Mouse (Mus musculus) adrenal gland, adult 10 weeks (tissue): ENCODE data around the gene Gm49361. TPM values are rescaled to one million over a fixed set of nuclear protein-coding genes. Genes with fewer than 3 reads are reported as not detected.

Experiments used
- polyA plus RNA-seq: library from polyadenylated mRNA; stranded (reverse); fragments of 350-450 nt; fragmentation: Illumina TruSeq; extraction: RNeasy Lipid Tissue Mini Kit (QIAGEN cat#74804); gene quantifications from one replicate; pipeline ENCODE4 v1.2.3, GENCODE M21; 2014; ENCODE audit warnings: low read depth, low replicate concordance

Gm49361 gene
- not detected for polyA plus RNA-seq

DNA sequence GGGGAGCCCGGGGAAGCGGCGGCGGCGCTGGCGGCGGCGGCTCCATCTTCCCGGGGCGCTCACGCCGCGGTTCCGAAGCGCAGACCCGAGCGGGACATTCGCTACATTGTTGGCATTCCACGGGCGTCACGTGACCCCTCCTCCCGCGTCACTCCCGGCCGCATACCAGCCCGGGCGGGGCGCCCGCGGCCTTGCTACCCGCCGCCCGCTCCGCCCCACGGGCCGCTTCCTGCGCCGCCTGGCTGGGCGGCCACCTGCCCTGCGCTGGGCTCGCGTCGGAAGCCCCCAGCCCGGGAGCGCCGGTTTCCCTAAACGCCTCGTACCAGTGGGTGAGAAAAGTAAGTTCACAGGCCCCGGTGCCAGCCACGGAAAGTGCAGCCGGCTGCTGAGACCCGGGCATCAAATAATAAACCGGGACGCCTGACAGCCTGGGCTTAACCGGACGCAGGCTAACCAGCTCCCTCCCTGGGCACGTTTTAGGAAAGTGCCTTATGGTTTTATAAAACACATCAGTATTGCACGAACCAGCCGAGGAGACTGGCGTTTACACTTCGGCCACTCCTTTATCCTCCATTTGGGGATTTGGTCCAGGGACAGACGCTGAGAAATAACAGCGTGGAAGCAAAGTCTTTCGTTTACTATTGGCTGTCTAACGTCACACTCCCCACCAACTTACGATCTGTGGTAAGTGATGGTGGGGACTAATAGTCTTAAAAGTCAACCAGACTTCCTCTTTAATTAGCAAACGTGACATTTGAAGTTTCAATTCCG lies at the start of gene Gm49361:
Gm49361 (minus strand) TSS at position 103 of the 771 bp plus-strand sequence.

DNA sequence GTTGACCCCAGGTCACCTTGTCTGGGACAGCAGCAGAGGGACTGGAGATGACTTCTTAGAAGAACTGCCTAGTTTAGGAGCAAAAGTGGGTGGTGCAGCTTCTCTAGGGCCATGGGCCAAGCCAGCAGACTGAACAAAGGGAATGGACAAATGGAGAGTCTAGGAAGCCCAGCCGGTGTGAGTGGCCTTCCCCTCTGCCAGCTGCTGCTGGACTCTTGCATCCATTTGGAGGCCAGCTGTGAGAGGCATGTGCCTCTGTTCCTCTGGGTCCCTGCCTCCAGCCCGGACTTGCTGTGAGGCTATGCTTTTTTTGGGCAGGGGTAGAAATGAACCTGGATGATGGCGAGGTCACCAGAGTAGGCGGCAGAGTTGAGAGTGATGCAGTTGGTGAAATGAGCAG lies 12.3 kb upstream of the Gm49361 start, which contains the start of gene Lats2:
Lats2 (minus strand) TSS at position 152 of the 400 bp plus-strand sequence.

DNA sequence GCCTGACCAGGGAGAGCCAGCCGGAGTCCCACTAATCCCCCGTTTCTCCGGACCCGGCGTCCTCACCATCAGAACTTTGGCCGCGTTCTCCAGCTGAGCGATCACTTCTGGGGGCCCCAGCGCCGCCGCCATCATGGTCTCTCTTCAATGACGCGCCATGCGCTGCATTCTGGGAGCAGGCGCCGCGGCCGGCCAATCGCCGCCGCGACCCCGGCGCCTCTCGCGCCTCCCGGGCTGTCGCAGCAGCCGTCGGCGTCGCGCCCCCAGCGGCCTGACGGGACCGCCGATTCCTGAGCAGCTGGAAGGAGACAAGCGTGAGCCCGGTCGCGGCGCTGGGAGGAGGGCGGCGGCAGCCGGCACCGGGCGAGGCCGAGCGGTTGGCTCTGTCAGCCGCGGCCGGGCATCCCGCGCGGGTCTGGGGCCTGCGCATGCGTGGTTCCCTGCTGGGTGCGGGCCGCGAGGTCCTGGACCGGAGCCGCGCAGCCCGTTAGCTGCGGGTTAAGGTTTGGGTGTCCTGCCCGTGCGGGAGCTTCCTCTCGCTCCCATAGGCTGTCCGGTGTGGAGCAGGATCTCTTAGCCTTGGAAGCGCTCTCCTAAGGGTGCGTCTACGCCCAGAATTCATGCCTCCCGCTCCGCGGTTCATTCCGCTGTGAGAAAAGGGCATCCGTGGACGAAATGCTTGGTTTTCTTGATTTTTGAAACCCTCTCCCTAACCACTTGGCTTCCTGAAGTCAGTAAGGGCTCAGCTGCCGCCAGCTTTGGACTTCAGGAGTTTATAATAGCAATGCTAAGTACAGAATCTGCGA lies 80.9 kb downstream of the Gm49361 start, which contains the start of gene Xpo4:
Xpo4 (minus strand) TSS at position 609 of the 806 bp plus-strand sequence.

Other genes with a start within 250 kb of the Gm49361 start
- 4.3 TPM for gene Il17d, start 221.3 kb downstream of the Gm49361 start, polyA plus RNA-seq
- gene Eef1akmt1, start 174.5 kb downstream of the Gm49361 start, polyA plus RNA-seq = 13.3 TPM
- 60.1 TPM for gene Xpo4, start 80.7 kb downstream of the Gm49361 start, polyA plus RNA-seq
- 52.6 TPM for gene Lats2, start 12.3 kb upstream of the Gm49361 start, polyA plus RNA-seq
- 294 TPM for gene Sap18, start 52.1 kb upstream of the Gm49361 start, polyA plus RNA-seq
- 3.4 TPM for gene Ska3, start 80.1 kb upstream of the Gm49361 start, polyA plus RNA-seq
- 64.8 TPM for gene Mrpl57, start 80.1 kb upstream of the Gm49361 start, polyA plus RNA-seq
- gene Zdhhc20, start 144.2 kb upstream of the Gm49361 start, polyA plus RNA-seq = 360 TPM